Mouse (Mus musculus): Measurements from ENCODE around the gene Pgls.

DNA sequence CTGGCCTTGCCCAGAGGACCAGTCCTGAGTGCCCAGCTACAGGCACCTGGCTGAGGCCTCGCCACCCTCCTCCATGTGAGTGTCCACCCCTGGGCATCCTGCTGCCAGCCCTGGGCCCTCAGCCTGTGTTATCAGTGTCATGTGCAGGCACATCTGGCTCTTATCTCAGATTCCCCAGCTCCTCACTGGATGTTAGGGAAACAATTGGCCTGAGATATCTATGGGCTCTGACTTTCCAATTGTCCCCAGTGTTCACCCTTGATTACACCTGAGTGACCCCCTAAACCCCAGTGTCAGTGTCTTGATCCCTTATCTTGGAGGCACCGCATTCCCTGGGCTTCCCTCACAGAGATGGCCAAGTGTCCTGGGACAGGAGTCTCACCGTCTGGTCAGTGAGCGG lies 47.3 kb downstream of the Pgls start:
- TF ChIP-seq CTCF (IDR thresholded peaks at IDR 0.05; ENCODE audit: insufficient read depth, low read length) (no peak), POLR2A (IDR thresholded peaks at IDR 0.05; ENCODE audit: borderline replicate concordance, extremely low read depth, low read depth, low read length) (no peak)

All from lung, adult 2 months (tissue).